Mouse (Mus musculus) hindbrain, embryonic 13.5 days (tissue): ENCODE data around the gene Ddx54. TPM values are rescaled to one million over a fixed set of nuclear protein-coding genes. Genes with fewer than 3 reads are reported as not detected.

Experiments
- ATAC-seq: fragments of 200-750 bp; cut with Nextera tagmentation; 2 replicates; pipeline ENCODE4 v1.8.0; 2017; ENCODE audit warnings: moderate TSS enrichment; ENCODE audit not compliant: low FRiP score
- H3K27ac ChIP-seq: fragments of 300-500 bp; sonication (generic); 2 replicates; pipeline ENCODE4 v1.5.1; 2015; ENCODE audit warnings: inconsistent platforms, mild to moderate bottlenecking, moderate library complexity
- H3K27me3 ChIP-seq: fragments of 300-500 bp; sonication (generic); 2 replicates; pipeline ENCODE4 v1.6.1; 2015; ENCODE audit warnings: mild to moderate bottlenecking, inconsistent platforms
- H3K36me3 ChIP-seq: fragments of 300-500 bp; sonication (generic); 2 replicates; pipeline ENCODE4 v1.6.1; 2015; ENCODE audit warnings: mild to moderate bottlenecking, inconsistent platforms
- H3K4me1 ChIP-seq: fragments of 300-500 bp; sonication (generic); replicated peaks from 2 replicates; pipeline ENCODE4 v1.6.1; 2015; ENCODE audit warnings: inconsistent platforms
- H3K4me2 ChIP-seq: fragments of 300-500 bp; sonication (generic); 2 replicates; pipeline ENCODE4 v1.6.1; 2015; ENCODE audit warnings: inconsistent platforms, mild to moderate bottlenecking, moderate library complexity
- H3K4me3 ChIP-seq: fragments of 300-500 bp; sonication (generic); 2 replicates; pipeline ENCODE4 v1.5.1; 2015; ENCODE audit warnings: mild to moderate bottlenecking, inconsistent platforms
- H3K9ac ChIP-seq: fragments of 300-500 bp; sonication (generic); 2 replicates; pipeline ENCODE4 v1.6.1; 2015; ENCODE audit warnings: mild to moderate bottlenecking, inconsistent platforms
- H3K9me3 ChIP-seq: fragments of 300-500 bp; sonication (generic); 2 replicates; pipeline ENCODE4 v1.6.1; 2016; ENCODE audit warnings: inconsistent platforms
- WGBS: fragments of 180-500 bp; shearing (Covaris S2); methylation state at CpG from one replicate; pipeline ENCODE4 v1.1.7; 2015; 5-methylcytosine and 5-hydroxymethylcytosine counted together
- polyA plus RNA-seq: library from polyadenylated mRNA; unstranded; fragments of >200 nt; fragmentation: Nextera tagmentation; extraction: Ambion mirVana; gene quantifications from 2 replicates; pipeline ENCODE4 v1.2.1, GENCODE M21; 2015

The Ddx54 gene
- polyA plus RNA-seq, 1 experiment from 2014 or later: 44.0 TPM

GRCm38 (mm10) chr5:120570289-120570897, 42.1 kb upstream of the Ddx54 start:
- Histone ChIP-seq H3K9ac (no peak overlapping the region), H3K27ac (no peak overlapping the region), H3K4me1 (peaks cover 72% of the 10 kb centered on the region), H3K9me3 (no peaks in the 10 kb centered on the region), H3K4me3 (no peak overlapping the region), H3K4me2 (no peak overlapping the region), H3K27me3 (no peaks in the 10 kb centered on the region), H3K36me3 (no peaks in the 10 kb centered on the region)
- 87% methylated on average over 11 of the region's 11 CpGs for WGBS
- no peak for ATAC-seq

- peak overlapping the region; percentile 68 for H3K27ac ChIP-seq
These were observed 41.3 kb upstream of the Ddx54 start for GRCm38 (mm10) chr5:120571056-120571740.

GRCm38 (mm10) chr5:120574469-120575063, 38.0 kb upstream of the Ddx54 start:
- Histone ChIP-seq H3K4me2 (no peak overlapping the region), H3K27ac (no peak overlapping the region), H3K36me3 (no peaks in the 10 kb centered on the region), H3K9ac (no peak overlapping the region), H3K4me1 (peaks cover 51% of the 10 kb centered on the region), H3K9me3 (no peaks in the 10 kb centered on the region), H3K27me3 (no peaks in the 10 kb centered on the region), H3K4me3 (no peak overlapping the region)
- 73% methylated on average over 10 of the region's 10 CpGs for WGBS
- no peak for ATAC-seq

More at GRCm38 (mm10) chr5:120571056-120571740, 41.3 kb upstream of the Ddx54 start:
- no peaks in the 10 kb centered on the region for H3K9me3 ChIP-seq
- peak overlapping the region; percentile 13; the same call in 1 of the 2 replicates for H3K9ac ChIP-seq
- no peaks in the 10 kb centered on the region for H3K27me3 ChIP-seq
- H3K4me2 ChIP-seq: no peak overlapping the region
- no peaks in the 10 kb centered on the region for H3K36me3 ChIP-seq
- peaks cover 64% of the 10 kb centered on the region for H3K4me1 ChIP-seq
- no peak overlapping the region for H3K4me3 ChIP-seq
- 43% methylated on average over 14 of the region's 14 CpGs for WGBS
- no peak for ATAC-seq

GRCm38 (mm10) chr5:120576781-120577301, 35.7 kb upstream of the Ddx54 start:
- 83% methylated on average over 11 of the region's 11 CpGs for WGBS
- no peak overlapping the region for H3K27ac ChIP-seq

GRCm38 (mm10) chr5:120577935-120578441, 34.6 kb upstream of the Ddx54 start:
- peak overlapping the region; percentile 35; the same call in 1 of the 2 replicates for H3K9ac ChIP-seq
- H3K36me3 ChIP-seq: peaks cover 9% of the 10 kb centered on the region
- H3K4me2 ChIP-seq: no peak overlapping the region
- ATAC-seq: no peak
- 50% methylated on average over 10 of the region's 10 CpGs for WGBS
- peaks cover 35% of the 10 kb centered on the region for H3K4me1 ChIP-seq
- H3K27ac ChIP-seq: peak overlapping the region; percentile 79; the same call in 1 of the 2 replicates
- no peaks in the 10 kb centered on the region for H3K9me3 ChIP-seq
- H3K27me3 ChIP-seq: no peaks in the 10 kb centered on the region
- no peak overlapping the region for H3K4me3 ChIP-seq

More at GRCm38 (mm10) chr5:120576781-120577301, 35.7 kb upstream of the Ddx54 start:
- Histone ChIP-seq H3K9ac (no peak overlapping the region), H3K9me3 (no peaks in the 10 kb centered on the region), H3K27me3 (no peaks in the 10 kb centered on the region), H3K4me3 (no peak overlapping the region), H3K36me3 (0 out of 2 replicates have a peak, but pooled peaks cover under 1% of the 10 kb centered on the region), H3K4me1 (peaks cover 40% of the 10 kb centered on the region), H3K4me2 (no peak overlapping the region)
- no peak for ATAC-seq

- peak overlapping the region; percentile 4; the same call in 1 of the 2 replicates for H3K4me2 ChIP-seq
- peaks cover 35% of the 10 kb centered on the region for H3K4me1 ChIP-seq
- no peak for ATAC-seq
- 56% methylated on average over 12 of the region's 12 CpGs for WGBS
- peak overlapping the region; percentile 79 for H3K27ac ChIP-seq
- H3K36me3 ChIP-seq: peaks cover 15% of the 10 kb centered on the region
- H3K9ac ChIP-seq: no peak overlapping the region
- no peaks in the 10 kb centered on the region for H3K9me3 ChIP-seq
- H3K27me3 ChIP-seq: no peaks in the 10 kb centered on the region
- H3K4me3 ChIP-seq: no peak overlapping the region
These were observed 33.9 kb upstream of the Ddx54 start for GRCm38 (mm10) chr5:120578504-120579081.

- peaks cover 23% of the 10 kb centered on the region for H3K36me3 ChIP-seq
- peaks cover 36% of the 10 kb centered on the region for H3K4me1 ChIP-seq
- no peak overlapping the region for H3K4me3 ChIP-seq
- no peaks in the 10 kb centered on the region for H3K9me3 ChIP-seq
- H3K27ac ChIP-seq: peak overlapping the region; percentile 79
- peak overlapping the region; percentile 16; the same call in 1 of the 2 replicates for H3K4me2 ChIP-seq
- WGBS: 58% methylated on average over 26 of the region's 26 CpGs
- peak overlapping the region; percentile 51 for H3K9ac ChIP-seq
- no peaks in the 10 kb centered on the region for H3K27me3 ChIP-seq
- 0 out of 2 replicates have a peak, but pooled peaks have one; percentile 5 for ATAC-seq
These were observed 33.2 kb upstream of the Ddx54 start for GRCm38 (mm10) chr5:120579211-120579897.

- Histone ChIP-seq H3K4me1 (peaks cover 40% of the 10 kb centered on the region), H3K27ac (peak overlapping the region; percentile 79), H3K9me3 (no peaks in the 10 kb centered on the region), H3K9ac (peak overlapping the region; percentile 51; the same call in 1 of the 2 replicates), H3K36me3 (peaks cover 30% of the 10 kb centered on the region), H3K4me2 (peak overlapping the region; percentile 16; the same call in 1 of the 2 replicates), H3K4me3 (no peak overlapping the region), H3K27me3 (no peaks in the 10 kb centered on the region)
- WGBS: 76% methylated on average over 25 of the region's 26 CpGs
- ATAC-seq: peak; percentile 54
These were observed 32.5 kb upstream of the Ddx54 start for GRCm38 (mm10) chr5:120579898-120580626.

- Histone ChIP-seq H3K4me2 (no peak overlapping the region), H3K27ac (no peak overlapping the region), H3K9ac (no peak overlapping the region), H3K4me3 (no peak overlapping the region), H3K4me1 (peaks cover 56% of the 10 kb centered on the region), H3K27me3 (no peaks in the 10 kb centered on the region), H3K36me3 (peaks cover 30% of the 10 kb centered on the region), H3K9me3 (no peaks in the 10 kb centered on the region)
- WGBS: 78% methylated on average over 9 of the region's 9 CpGs
- no peak for ATAC-seq
These were observed 30.5 kb upstream of the Ddx54 start for GRCm38 (mm10) chr5:120582002-120582401.

- no peak overlapping the region for H3K4me3 ChIP-seq
- 96% methylated on average over 4 of the region's 4 CpGs for WGBS
- peaks cover 57% of the 10 kb centered on the region for H3K4me1 ChIP-seq
- no peak overlapping the region for H3K27ac ChIP-seq
- H3K27me3 ChIP-seq: no peaks in the 10 kb centered on the region
- H3K36me3 ChIP-seq: peaks cover 30% of the 10 kb centered on the region
- H3K4me2 ChIP-seq: no peak overlapping the region
- H3K9ac ChIP-seq: no peak overlapping the region
- H3K9me3 ChIP-seq: no peaks in the 10 kb centered on the region
- no peak for ATAC-seq
These were observed 29.0 kb upstream of the Ddx54 start for GRCm38 (mm10) chr5:120583511-120583910.

- H3K9me3 ChIP-seq: no peaks in the 10 kb centered on the region
- H3K4me2 ChIP-seq: no peak overlapping the region
- 41% methylated on average over 15 of the region's 15 CpGs for WGBS
- no peak overlapping the region for H3K4me3 ChIP-seq
- H3K36me3 ChIP-seq: peaks cover 30% of the 10 kb centered on the region
- peak overlapping the region; percentile 24; the same call in 1 of the 2 replicates for H3K9ac ChIP-seq
- no peaks in the 10 kb centered on the region for H3K27me3 ChIP-seq
- no peak overlapping the region for H3K27ac ChIP-seq
- peaks cover 48% of the 10 kb centered on the region for H3K4me1 ChIP-seq
- ATAC-seq: no peak
These were observed 27.6 kb upstream of the Ddx54 start for GRCm38 (mm10) chr5:120584968-120585367.
